Mouse (Mus musculus) lung, postnatal 14 days (tissue): Measurements from ENCODE around the gene Spata20.

Experiments used
- DNase-seq: peaks from one replicate; pipeline ENCODE4 v3.0.0; 2021

Spata20 gene

GRCm38 (mm10) chr11:94486001-94486400 lies at the start of gene Spata20:
Spata20 (minus strand) TSS chr11:94486179.
- DNase-seq: peak; percentile 88

GRCm38 (mm10) chr11:94533171-94533570 lies 47.2 kb upstream of the Spata20 start:
- DNase-seq: no peak

- DNase-seq: no peak
Observed at GRCm38 (mm10) chr11:94528879-94529278, 42.9 kb upstream of the Spata20 start.

GRCm38 (mm10) chr11:94526171-94526879 lies 40.3 kb upstream of the Spata20 start:
- no peak for DNase-seq

- peak; percentile 63 for DNase-seq
Observed at GRCm38 (mm10) chr11:94521219-94521843, 35.4 kb upstream of the Spata20 start, which contains the start of gene Mycbpap. Mycbpap (minus strand) TSS chr11:94521742.

GRCm38 (mm10) chr11:94513452-94513851 lies 27.5 kb upstream of the Spata20 start:
- no peak for DNase-seq

GRCm38 (mm10) chr11:94508976-94509375 lies 23.0 kb upstream of the Spata20 start:
- no peak for DNase-seq

GRCm38 (mm10) chr11:94501482-94501881 lies 15.5 kb upstream of the Spata20 start:
- DNase-seq: no peak

GRCm38 (mm10) chr11:94500362-94500761 lies 14.4 kb upstream of the Spata20 start:
- no peak for DNase-seq

GRCm38 (mm10) chr11:94499661-94500152 lies 13.7 kb upstream of the Spata20 start, which contains the start of gene Epn3:
Epn3 (minus strand) TSS chr11:94499974.
- peak; percentile 69 for DNase-seq

- no peak for DNase-seq
Observed at GRCm38 (mm10) chr11:94499035-94499434, 13.1 kb upstream of the Spata20 start.

GRCm38 (mm10) chr11:94498093-94498996 lies 12.4 kb upstream of the Spata20 start:
- DNase-seq: peak; percentile 71

- peak; percentile 53 for DNase-seq
Observed at GRCm38 (mm10) chr11:94495415-94495814, 9.4 kb upstream of the Spata20 start.

- DNase-seq: no peak
Observed at GRCm38 (mm10) chr11:94491749-94492099, 5.7 kb upstream of the Spata20 start.

GRCm38 (mm10) chr11:94491035-94491748 lies 5.2 kb upstream of the Spata20 start:
- DNase-seq: peak; percentile 46

GRCm38 (mm10) chr11:94489745-94490144 lies 3.8 kb upstream of the Spata20 start:
- no peak for DNase-seq

GRCm38 (mm10) chr11:94488767-94489533 lies 3.0 kb upstream of the Spata20 start:
- no peak for DNase-seq

- DNase-seq: no peak
Observed at GRCm38 (mm10) chr11:94485223-94485622, 756 bp downstream of the Spata20 start.

GRCm38 (mm10) chr11:94484636-94485035 lies 1.3 kb downstream of the Spata20 start:
- no peak for DNase-seq

GRCm38 (mm10) chr11:94483921-94484320 lies 2.1 kb downstream of the Spata20 start:
- DNase-seq: no peak

GRCm38 (mm10) chr11:94483436-94483835 lies 2.5 kb downstream of the Spata20 start:
- no peak for DNase-seq

GRCm38 (mm10) chr11:94482738-94483137 lies 3.2 kb downstream of the Spata20 start:
- no peak for DNase-seq
